Mouse (Mus musculus) lung, postnatal 4 days (tissue): ENCODE results near the gene Tmem248.

ENCODE experiments used
- DNase-seq, 2 experiments: peaks; one replicate each; pipeline ENCODE4 v3.0.0; 2021

The Tmem248 gene

GRCm38 (mm10) chr5:130264433-130265005, 47.6 kb downstream of the Tmem248 start:
- no peak for DNase-seq

- peak in 1 of 2 experiments; percentile 29 for DNase-seq
Measured at GRCm38 (mm10) chr5:130266651-130267050, 49.8 kb downstream of the Tmem248 start.

- peak in 1 of 2 experiments; percentile 29 for DNase-seq
Measured at GRCm38 (mm10) chr5:130267316-130267715, 50.4 kb downstream of the Tmem248 start.

GRCm38 (mm10) chr5:130268976-130269375, 52.1 kb downstream of the Tmem248 start:
- no peak for DNase-seq

- no peak for DNase-seq
Measured at GRCm38 (mm10) chr5:130272344-130272743, 55.5 kb downstream of the Tmem248 start.

- DNase-seq, result no peak
Measured at GRCm38 (mm10) chr5:130273046-130273445, 56.2 kb downstream of the Tmem248 start.

- peak in 1 of 2 experiments; percentile 37 for DNase-seq
Measured at GRCm38 (mm10) chr5:130275509-130275908, 58.6 kb downstream of the Tmem248 start.

- DNase-seq, result peak in 1 of 2 experiments; percentile 11
Measured at GRCm38 (mm10) chr5:130278011-130278472, 61.2 kb downstream of the Tmem248 start.

GRCm38 (mm10) chr5:130283079-130283732, 66.3 kb downstream of the Tmem248 start:
- no peak for DNase-seq

- DNase-seq, result no peak
Measured at GRCm38 (mm10) chr5:130288106-130288505, 71.2 kb downstream of the Tmem248 start.

- no peak for DNase-seq
Measured at GRCm38 (mm10) chr5:130290242-130290641, 73.4 kb downstream of the Tmem248 start.

GRCm38 (mm10) chr5:130290775-130291174, 73.9 kb downstream of the Tmem248 start:
- no peak for DNase-seq

GRCm38 (mm10) chr5:130292976-130293375, 76.1 kb downstream of the Tmem248 start:
- no peak for DNase-seq
